Comparison of ENCODE assay signal across 8 mouse cellular contexts in genomic region chr8:44826936-44827335, GRCm38 (mm10).
DNase-seq lines count a peak whose midpoint lies in the region; ATAC-seq and TF ChIP-seq lines count a peak whose summit lies in the region.

No protein-coding gene starts in this region.

- intact Hi-C loops in left cerebral cortex, adult 2 months (cut with DNase I) = no loop called here

- ATAC-seq in intestine, embryonic 14.5 days (replicated peaks; ENCODE audit: low FRiP score, low TSS enrichment, low read depth) = no peak
- ATAC-seq in midbrain, embryonic 15.5 days (replicated peaks) = peak; percentile 92
- no peak for ATAC-seq in CD4-positive, CD25-positive, alpha-beta regulatory T cell, adult 4 months

- H3K9me3 ChIP-seq in intestine, embryonic 14.5 days (ENCODE audit: control insufficient read depth, low read length) = peaks cover 8% of the 10 kb centered on the region
- peaks cover 6% of the 10 kb centered on the region; the same call in 1 of the 2 replicates for H3K9me3 ChIP-seq in midbrain, embryonic 15.5 days

- H3K4me2 ChIP-seq in intestine, embryonic 14.5 days (ENCODE audit: low read length) = peak overlapping the region; percentile 34
- peak overlapping the region; percentile 43 for H3K4me2 ChIP-seq in midbrain, embryonic 15.5 days

- peak; percentile 67 for DNase-seq in adrenal gland, postnatal 14 days
- peak; percentile 28 to 43 for DNase-seq in cerebellum, postnatal 36 days
- peak; percentile 67 for DNase-seq in gastrocnemius, postnatal 10 days
- peak; percentile 85 for DNase-seq in intestine, embryonic 14.5 days (ENCODE audit: low spot score)
- DNase-seq in left cerebral cortex, adult 2 months (ENCODE audit: extremely low spot score in 1 of 2, low spot score in 2 of 2) = peak; percentile 16 to 24
- DNase-seq in yolk sac, embryonic 10.5 days (ENCODE audit: low spot score) = peak; percentile 33

- 24% methylated on average over 13 of the region's 13 CpGs for WGBS in intestine, embryonic 14.5 days
- 11% methylated on average over 13 of the region's 13 CpGs for WGBS in midbrain, embryonic 15.5 days

- no peaks in the 10 kb centered on the region for H3K27me3 ChIP-seq in intestine, embryonic 14.5 days (replicated peaks; ENCODE audit: control insufficient read depth, insufficient read depth, low read length)
- no peaks in the 10 kb centered on the region for H3K27me3 ChIP-seq in midbrain, embryonic 15.5 days (replicated peaks)

- H3K4me3 ChIP-seq in intestine, embryonic 14.5 days (ENCODE audit: low read depth, low read length) = 0 out of 2 replicates have a peak overlapping the region, but pooled peaks have one; percentile 8
- H3K4me3 ChIP-seq in left cerebral cortex, adult 2 months = no peak overlapping the region
- H3K4me3 ChIP-seq in midbrain, embryonic 15.5 days = peak overlapping the region; percentile 6; the same call in 1 of the 2 replicates

- 0 out of 2 replicates have a peak overlapping the region, but pooled peaks have one; percentile 7 for H3K27ac ChIP-seq in intestine, embryonic 14.5 days (ENCODE audit: low read depth)
- no peak overlapping the region for H3K27ac ChIP-seq in left cerebral cortex, adult 2 months
- no peak overlapping the region for H3K27ac ChIP-seq in midbrain, embryonic 15.5 days

- no peak overlapping the region for H3K9ac ChIP-seq in intestine, embryonic 14.5 days (ENCODE audit: low read length)
- H3K9ac ChIP-seq in midbrain, embryonic 15.5 days = no peak overlapping the region

- peaks cover 2% of the 10 kb centered on the region; the same call in 1 of the 2 replicates for H3K4me1 ChIP-seq in intestine, embryonic 14.5 days (replicated peaks; ENCODE audit: control insufficient read depth, insufficient read depth, low read length)
- peaks cover 9% of the 10 kb centered on the region for H3K4me1 ChIP-seq in midbrain, embryonic 15.5 days

- H3K36me3 ChIP-seq in intestine, embryonic 14.5 days (ENCODE audit: control insufficient read depth, insufficient read depth, low read length) = no peaks in the 10 kb centered on the region
- no peaks in the 10 kb centered on the region for H3K36me3 ChIP-seq in midbrain, embryonic 15.5 days (replicated peaks)

- no peak for TF ChIP-seq CTCF in left cerebral cortex, adult 2 months (IDR thresholded peaks at IDR 0.05)

Comparison
In these comparisons a context has a peak if more than half of its experiments do, and no peak if none do; other contexts are left out.
1. DNase-seq: peak in every context shown above with its lines; median percentile 85 in intestine, embryonic 14.5 days; 67 in adrenal gland, postnatal 14 days; 67 in gastrocnemius, postnatal 10 days; 36 in cerebellum, postnatal 36 days; 33 in yolk sac, embryonic 10.5 days; 20 in left cerebral cortex, adult 2 months.